Mouse (Mus musculus) gastrocnemius, postnatal 14 days (tissue): ENCODE measurements around the gene Asic1. TPM values are rescaled to one million over a fixed set of nuclear protein-coding genes. Genes with fewer than 3 reads are reported as not detected.

Experiments
- DNase-seq: peaks from one replicate; pipeline ENCODE4 v3.0.0; 2021; ENCODE audit warnings: mixed read lengths
- intact Hi-C: fragments of 180-260 bp; cut with DNase I; formaldehyde crosslinking; loops from one replicate; pipeline ENCODE4 v1.15.1; 2025; ENCODE audit warnings: low total_unique reads
- total RNA-seq, 2 experiments: library from RNA; stranded (reverse); gene quantifications; 2 replicates each; pipeline ENCODE4 v1.2.3; 2021

The Asic1 gene
- total RNA-seq, 2 experiments from 2014 or later: 0.69 to 1.0 TPM

DNA sequence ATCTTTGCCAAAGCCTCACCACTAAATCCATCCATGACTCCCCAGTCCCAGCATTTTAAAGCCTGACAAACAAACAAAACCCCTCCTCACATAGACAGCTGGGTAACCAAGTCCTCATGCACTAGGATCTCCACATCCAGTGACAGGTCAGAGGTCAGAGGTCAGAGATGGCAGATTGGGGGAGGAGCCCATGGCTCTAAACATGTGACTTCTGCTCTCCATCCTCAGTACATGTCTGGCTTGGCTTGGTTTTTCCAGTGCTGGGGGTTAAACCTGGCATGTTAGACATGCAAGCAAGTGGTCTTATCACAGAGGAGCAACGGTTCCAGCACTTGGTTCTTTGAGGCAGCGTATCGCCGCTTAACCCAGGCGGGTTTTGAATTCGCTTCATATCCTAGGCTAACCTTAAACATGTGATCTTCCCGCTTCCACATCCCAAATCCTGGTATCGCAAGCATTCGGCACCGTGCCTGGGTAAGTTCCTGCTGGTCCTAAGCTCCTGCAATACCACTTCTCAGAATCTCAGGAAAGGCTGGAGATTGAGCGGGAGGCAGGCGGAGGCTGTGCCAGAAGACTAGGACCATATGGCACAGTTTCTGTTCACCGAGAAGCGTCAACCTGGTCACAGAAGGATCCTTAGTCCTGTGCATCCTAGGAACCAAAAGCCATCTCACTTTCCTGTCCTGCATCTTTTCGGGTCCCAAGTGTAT is 8.9 kb upstream of the Asic1 start:
- DNase-seq: no peak
- intact Hi-C loops: no loop called here

DNA sequence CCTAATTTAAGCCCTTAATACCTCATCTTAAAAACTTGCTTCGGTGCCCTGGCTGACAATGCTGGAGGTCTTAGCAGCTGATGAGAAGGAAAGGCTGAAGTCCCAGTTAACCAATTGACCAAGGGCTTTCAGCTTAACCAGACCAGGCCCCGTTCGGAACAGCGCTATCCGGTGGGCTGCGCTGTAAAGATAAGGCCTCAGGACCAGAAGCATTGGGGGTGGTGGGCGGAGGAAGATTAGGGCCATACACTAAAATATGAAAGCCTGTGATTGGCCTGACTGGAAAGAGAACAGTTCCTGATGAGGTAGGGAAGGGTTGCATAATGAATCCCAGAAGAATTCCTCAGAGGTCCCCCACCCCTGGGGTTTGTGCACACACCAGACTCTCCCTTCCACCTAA is 7.8 kb upstream of the Asic1 start:
- DNase-seq: no peak
- intact Hi-C loops: no loop called here

DNA sequence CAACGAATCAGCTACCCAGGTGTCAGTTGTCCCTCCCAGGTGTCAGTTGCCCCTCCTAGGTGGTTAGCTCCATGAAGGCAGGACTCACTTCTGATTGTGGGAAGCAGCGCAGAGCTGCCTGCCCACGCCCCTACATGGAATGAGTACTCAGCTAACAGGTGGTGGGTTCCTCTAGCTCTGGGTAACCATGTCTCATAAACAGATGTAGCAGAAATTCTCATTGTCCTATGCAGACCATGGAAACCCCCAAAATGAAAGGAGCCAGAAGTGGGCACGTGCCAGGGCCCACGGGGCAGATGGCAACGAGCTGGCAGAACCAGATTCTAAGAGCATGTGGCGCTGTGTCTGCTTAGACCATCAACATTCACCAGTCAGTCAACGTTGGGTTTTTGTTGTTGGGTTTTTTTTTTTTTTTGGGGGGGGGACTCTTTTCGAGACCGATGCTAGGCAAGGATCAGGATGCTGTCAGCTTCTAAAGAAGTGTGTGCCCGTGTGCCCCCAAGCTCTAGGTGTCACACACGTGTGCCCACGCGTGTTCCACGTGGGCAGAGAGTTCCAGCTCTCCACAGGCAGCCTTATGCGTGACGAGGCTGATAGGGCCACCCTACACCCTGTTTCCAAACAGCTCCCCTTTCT is 6.1 kb upstream of the Asic1 start:
- intact Hi-C loops: no loop called here
- DNase-seq: no peak

DNA sequence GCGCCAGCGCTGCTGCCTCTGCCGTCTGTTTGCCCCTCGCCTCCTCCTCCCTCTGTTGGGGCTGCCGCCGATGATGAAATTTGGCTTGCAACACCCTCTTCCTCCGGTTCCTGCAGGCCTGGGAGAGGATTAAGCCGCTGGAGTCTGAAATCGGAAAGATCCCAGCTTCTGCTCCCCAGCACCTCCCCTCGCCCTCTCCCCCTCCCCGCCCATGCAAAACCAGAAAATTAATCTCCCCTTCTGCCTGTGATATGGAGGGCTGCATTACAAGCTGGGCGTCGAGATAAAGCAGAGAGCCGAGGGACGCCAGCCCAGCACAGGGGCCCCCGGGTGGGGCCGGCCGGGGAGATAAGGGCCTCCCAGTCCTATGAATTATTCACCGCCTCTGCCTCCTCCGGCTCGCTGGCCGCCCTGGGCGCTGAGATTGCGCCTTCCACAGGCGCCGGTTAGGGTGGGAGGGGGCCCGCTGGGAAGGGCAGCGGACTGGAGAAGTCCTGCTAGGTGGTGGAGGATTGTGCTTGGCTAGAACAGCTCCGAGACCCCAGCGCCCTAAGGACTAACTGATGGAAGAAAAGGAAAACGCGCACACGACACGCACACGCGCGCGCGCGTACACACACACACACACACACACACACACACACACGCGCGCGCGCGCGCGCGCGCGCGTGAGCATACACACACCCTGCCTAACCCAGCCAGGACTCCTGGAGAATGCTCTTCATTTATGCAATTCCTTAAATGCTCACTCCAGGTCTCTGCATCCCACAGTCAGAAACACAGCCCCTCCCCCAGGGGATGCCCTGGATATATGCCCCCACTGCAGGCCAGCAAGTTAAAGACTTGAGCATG is 5.3 kb upstream of the Asic1 start:
- DNase-seq: peak; percentile 57
- intact Hi-C loops: no loop called here

DNA sequence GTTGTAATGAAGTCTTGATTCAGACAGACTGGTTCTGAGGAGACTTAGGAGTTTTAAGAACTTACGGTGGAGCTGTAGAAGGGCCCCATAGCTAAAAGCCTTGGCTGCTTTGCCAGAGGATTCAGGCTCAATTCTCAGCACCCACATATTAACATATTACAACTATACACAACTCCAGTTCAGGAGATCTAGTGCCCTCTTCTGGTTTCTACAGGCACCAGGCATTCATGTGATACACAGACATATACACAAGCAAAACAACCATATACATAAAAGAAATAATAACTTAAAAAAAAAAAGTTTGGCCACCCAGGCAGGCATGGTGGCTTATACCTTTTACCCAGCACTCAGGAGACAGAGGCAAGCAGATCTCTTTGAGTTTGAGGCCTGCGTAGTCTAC is 2.6 kb upstream of the Asic1 start:
- DNase-seq: no peak
- intact Hi-C loops: no loop called here

DNA sequence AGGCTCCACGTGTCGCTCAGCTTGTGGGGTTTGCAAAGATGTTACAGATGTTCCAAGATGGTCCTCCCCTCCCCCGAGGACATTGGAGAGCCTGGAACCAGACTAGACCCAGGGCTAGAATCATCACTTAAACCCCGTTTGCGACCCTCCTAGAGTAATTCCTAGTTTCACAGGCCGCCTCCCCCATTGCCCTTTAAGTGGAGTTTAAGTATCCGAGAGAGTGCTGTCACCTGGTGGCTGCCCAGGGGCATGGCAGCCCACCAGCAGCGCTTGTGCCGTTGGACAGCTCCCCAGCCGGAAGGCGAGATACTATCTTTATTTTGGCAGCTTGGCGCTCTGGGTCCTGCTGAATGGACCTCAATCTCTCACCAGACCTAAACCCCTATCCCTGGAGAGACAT is 1.3 kb upstream of the Asic1 start:
- peak; percentile 78 for DNase-seq
- intact Hi-C loops: loop anchor here (2.0 kb wide), 1 partner anchor 72 kb away; no protein-coding TSS in a partner anchor

DNA sequence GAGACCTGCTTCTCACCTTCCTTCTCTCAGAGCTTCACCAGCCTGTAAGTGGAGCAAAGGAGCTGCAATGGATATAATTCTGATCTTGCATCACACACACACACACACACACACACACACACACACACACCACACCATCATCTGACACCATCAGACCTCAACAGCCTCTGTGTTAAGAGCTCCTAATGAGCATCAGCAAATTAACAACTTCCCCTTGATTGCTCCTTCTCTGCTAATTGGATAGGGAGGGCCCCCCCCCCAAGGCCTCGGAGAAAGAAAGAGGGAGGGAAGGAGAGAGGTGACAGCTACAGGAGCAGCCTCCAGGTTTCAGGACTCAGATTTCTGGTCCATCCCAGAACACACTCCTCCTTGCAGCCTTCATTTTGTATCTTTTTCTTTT is 776 bp upstream of the Asic1 start:
- DNase-seq: no peak
- intact Hi-C loops: loop anchor here (2.0 kb wide), 1 partner anchor 73 kb away; no protein-coding TSS in a partner anchor

DNA sequence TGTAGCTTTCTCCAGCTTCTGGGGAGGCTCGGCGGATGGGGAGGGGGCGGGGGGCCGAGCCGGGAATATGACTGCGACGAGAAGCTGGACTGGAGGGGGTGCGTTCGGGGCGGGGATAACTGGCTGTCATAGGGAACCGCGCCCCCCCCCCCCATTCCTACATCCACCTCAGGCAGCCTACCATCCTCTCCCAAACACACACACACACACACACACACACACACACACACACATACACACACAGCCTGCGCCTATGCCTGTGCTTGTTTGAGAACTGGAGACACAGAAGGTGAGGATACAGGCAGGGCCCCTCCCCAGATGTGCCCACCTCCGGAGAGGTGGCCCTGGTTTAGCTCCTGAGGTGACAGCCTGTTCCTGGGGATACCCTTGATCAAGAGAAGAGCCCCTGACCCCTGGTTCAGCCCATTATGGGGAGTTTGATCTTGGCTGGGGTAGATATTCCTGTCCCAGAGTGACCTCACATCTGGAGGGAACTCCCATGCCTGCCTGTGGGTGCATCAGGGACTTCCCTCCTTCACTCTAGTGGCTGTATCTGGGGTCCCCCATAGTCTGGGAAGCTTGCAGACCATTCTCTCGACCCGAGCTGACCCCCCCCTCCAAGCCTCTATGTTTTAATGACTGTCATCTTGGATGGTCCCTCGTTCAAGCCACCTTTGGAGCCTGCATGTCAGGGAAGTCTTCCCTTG is 949 bp downstream of the Asic1 start:
- intact Hi-C loops: no loop called here

DNA sequence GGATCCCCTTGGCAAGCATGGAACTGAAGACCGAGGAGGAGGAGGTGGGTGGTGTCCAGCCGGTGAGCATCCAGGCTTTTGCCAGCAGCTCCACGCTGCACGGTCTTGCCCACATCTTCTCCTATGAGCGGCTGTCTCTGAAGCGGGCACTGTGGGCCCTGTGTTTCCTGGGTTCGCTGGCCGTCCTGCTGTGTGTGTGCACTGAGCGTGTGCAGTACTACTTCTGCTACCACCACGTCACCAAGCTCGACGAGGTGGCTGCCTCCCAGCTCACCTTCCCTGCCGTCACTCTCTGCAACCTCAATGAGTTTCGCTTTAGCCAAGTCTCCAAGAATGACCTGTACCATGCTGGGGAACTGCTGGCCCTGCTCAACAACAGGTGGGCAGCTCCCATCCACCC is 1.6 kb downstream of the Asic1 start:
- intact Hi-C loops: no loop called here
- DNase-seq: no peak

More for the DNA sequence above, 949 bp downstream of the Asic1 start:
- DNase-seq: no peak

DNA sequence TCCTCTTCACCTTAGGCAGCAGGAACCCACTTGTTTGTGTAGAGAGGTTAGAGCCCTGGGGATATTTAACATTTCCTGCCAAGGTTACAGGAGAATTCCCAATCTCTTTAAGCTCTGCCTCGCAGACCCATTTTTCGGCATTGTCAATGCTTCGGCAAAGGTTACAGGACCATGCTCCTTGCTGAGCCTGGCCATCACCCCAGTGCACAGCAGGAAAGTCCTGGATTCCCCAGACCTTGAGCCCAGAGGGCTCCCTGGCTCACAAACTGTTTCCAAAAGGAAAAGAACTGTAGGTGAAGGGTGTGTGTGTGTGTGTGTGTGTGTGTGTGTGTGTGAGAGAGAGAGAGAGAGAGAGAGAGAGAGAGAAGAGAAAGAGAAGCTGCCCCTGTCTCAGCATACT is 4.7 kb downstream of the Asic1 start:
- no peak for DNase-seq
- intact Hi-C loops: loop anchor here (5.0 kb wide), 1 partner anchor 173 kb away; no protein-coding TSS in a partner anchor

DNA sequence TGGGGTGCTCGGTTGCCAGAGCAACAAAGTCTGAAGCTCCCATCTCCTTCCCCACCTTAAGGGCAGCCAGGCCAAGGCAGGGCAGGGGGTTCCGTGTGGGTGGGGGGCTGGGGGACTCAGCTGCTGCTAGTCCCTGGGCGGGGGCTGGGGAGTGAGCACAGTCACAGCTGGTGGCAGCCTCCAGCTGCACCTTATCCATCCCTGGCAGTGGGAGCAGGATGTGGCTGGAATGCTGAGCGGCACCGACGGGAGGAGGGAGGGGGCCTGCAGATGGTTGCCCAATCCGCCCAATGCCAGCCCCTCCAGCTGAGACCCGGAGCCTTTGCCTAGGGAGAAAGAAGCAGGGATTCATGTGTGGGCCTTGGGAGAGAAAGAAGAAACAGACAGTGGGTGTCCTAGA is 6.9 kb downstream of the Asic1 start:
- no peak for DNase-seq
- intact Hi-C loops: loop anchor here (5.0 kb wide), 1 partner anchor 175 kb away; no protein-coding TSS in a partner anchor

DNA sequence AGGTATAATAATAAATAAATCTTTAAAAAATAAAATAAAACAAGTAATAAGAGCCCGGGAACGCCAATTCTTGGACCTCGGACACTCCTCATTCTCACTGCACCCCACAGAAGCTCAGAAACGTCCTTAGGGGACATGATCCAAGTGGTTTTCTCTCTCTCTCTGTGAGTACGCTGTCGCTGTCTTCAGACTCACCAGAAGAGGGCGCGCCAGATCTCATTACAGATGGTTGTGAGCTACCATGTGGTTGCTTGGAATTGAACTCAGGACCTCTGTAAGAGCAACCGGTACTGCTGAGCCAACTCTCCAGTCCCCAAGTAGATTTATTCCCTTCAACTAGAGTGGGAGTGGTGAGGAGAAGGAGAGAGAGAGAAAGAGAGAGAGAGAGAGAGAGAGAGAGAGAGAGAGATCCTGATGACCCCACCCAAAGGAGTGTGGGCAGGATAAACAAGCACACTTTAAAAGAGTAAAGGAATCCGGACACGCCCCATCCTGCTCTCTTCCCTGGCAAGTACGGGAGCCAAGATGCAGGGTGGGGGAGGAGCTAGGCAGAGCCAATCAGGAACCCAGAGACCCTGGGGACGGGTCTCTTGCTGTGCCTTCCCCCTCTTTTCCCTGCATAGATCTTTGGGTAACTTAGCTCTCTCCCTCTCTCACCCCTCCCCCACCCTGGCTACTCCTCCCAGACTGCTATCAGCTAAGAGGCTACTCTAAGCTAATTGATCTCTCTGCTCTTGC is 8.1 kb downstream of the Asic1 start:
- intact Hi-C loops: loop anchor here (5.0 kb wide), 1 partner anchor 176 kb away; no protein-coding TSS in a partner anchor
- DNase-seq: no peak

DNA sequence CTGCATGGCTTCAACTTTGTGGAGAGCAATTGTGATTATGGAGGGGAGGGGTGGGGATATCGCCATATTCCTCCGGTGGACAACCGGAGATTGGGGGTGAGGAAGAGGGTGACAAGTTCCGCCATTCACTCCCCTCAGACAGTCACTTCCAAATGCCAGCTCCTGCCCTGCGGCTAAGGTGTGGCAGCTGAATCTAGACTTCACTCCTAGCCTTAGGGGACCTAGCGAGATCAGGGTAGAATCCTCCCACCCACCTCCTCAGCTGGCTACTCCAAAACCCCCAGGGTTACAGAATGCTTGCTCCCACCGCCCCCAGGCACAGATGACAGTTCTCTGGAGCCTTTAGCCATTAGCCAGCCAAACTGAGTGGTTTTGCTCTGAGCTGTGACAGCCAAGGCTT is 8.8 kb downstream of the Asic1 start:
- intact Hi-C loops: loop anchor here (5.0 kb wide), 1 partner anchor 177 kb away; no protein-coding TSS in a partner anchor
- DNase-seq: no peak

DNA sequence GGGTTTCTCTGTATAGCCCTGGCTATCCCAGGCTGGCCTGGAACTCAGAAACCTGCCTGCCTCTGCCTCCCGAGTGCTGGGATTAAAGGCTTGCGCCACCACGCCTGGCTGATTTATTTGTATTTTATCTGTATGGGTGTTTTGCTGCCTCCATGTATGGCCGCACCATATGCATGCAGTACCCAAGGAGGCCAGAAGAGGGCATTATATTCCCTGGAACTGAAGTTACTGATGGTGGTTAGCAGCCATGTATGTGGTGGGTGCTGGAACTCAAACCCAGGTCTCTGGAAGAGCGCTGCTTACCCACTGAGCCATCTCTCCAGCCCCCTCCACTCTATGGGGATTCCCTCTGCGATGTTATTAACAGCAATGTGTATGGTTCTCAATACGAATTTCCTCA is 12.7 kb downstream of the Asic1 start:
- no peak for DNase-seq
- intact Hi-C loops: no loop called here

DNA sequence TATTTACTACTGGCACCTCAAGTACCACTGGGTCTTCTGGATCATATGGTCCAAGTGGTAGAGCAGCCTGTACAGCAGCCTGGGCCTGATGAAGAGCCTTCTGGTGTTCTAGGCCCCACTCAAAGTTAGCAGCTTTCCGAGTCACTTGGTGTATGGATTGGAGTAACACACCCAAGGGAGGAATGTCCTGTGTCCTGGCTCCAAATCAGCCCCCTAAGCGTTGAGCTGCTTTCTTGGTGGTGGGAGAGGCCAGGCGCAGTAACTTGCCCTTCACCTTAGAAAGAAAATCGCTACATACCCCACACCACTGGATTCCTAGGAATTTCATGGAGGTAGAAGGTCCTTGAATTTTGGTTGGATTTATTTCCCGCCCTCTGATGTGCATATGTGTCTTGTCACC is 14.0 kb downstream of the Asic1 start:
- no peak for DNase-seq
- intact Hi-C loops: no loop called here

DNA sequence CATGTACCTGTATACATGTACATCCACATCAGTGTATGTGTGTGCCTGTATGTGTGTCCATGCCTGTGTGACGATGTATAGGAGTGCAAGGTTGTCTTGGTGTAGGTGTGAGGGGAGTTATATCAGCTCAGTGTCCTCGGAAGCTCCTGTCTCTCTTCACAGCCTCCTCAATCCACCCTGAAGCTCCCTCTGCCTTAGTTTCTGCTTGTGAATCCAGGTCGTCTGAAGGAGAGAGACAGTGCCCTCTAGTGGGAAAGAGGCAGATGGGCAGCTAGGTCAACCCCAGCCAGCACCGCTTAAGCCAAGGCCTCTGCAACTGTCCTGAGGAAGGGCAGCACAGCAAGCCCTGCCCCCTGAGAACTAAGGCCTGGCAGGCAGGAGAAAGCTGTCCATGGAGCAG is 18.5 kb downstream of the Asic1 start:
- intact Hi-C loops: loop anchor here (5.0 kb wide), 1 partner anchor 91 kb away; no protein-coding TSS in a partner anchor
- DNase-seq: peak; percentile 47

DNA sequence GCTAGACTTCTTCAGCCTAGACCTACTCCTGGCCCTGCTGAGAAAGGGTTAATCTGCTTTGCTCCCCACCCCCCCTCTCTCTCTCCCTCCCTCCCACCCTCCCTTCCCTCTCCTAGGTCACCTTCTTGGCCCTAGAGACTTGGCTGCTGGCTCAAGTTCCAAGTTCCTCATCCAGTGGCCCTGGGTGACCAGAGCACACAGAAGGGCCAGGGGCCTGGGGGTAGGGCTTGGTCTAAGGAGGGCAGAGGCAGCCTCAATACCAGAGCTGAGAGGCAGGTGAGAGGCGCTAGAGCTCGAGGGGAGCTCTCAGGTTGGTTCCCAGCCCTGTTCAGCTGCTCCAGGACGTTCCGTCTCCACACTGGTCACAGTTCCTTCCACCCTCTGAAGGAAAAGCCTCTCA is 20.8 kb downstream of the Asic1 start:
- intact Hi-C loops: no loop called here

DNA sequence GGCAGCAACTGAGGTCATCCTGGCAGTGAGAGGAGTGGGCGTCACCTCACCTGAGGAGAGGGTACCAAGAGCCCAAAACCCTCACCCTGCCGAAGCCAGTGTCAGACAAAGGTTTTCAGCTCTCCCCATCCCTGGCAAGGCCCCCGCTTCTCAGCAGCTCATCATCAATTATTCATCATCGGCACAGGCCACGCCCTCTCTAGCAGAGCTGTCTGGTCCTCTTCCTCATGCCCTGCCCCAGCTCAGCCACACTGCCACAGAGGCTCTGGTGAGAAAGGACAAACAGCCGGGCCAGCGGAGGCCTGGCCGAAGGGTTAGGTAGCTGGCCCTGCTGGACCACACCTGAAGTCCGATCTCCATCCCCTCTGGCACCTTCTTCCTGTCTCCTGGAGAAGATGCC is 21.8 kb downstream of the Asic1 start:
- no peak for DNase-seq
- intact Hi-C loops: no loop called here

More for the DNA sequence above, 20.8 kb downstream of the Asic1 start:
- no peak for DNase-seq

DNA sequence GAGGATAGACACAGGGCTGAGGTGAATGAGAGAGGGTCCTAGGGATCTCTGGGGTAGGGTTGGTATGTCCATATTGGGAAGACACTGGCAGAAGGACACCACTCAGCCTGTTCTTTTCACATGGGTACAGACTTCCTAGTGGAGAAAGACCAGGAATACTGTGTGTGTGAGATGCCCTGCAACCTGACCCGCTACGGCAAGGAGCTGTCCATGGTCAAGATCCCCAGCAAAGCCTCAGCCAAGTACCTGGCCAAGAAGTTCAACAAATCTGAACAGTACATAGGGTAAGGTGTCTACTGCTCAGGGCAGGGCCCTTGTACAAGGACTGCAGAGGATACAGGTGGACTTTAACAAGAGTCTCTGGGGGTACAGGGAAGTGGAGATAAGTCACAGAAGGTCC is 27.1 kb downstream of the Asic1 start:
- no peak for DNase-seq
- intact Hi-C loops: no loop called here
